Mouse (Mus musculus) right cerebral cortex, postnatal 14 days (tissue): ENCODE results near the gene Faf1.
"Not testable (repeated sequence)": the region's sequence is repeated elsewhere in the genome, so short reads cannot be mapped to it uniquely, and the experiment has no call there.

Experiments used
- DNase-seq: peaks from one replicate; pipeline ENCODE4 v3.0.0; 2022

Faf1 gene

DNA sequence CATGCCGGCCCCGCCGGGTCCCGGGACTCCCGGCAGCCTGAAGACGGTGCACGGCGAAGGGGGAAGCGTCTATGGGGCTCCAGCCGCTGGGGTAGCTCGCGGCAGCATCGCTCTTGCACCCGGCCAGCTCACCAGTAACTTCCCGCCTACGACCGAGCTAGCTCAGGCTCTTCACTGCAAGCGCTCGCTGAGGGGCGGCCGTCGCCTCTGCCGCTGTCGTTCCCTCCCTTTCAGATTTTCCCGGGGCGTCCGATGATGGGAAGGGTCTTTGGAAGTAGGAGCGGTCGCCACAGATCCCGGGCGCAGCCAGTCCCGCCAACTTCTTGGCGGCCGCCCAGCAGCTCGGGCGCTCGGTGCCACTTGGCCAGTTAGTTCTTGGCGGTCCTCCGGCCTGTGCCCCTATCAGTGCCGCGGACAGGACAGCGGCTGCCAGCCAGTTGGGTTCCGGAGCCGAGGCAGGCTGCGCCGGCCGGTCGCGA is 10.4 kb upstream of the Faf1 start:
- peak; percentile 30 for DNase-seq

DNA sequence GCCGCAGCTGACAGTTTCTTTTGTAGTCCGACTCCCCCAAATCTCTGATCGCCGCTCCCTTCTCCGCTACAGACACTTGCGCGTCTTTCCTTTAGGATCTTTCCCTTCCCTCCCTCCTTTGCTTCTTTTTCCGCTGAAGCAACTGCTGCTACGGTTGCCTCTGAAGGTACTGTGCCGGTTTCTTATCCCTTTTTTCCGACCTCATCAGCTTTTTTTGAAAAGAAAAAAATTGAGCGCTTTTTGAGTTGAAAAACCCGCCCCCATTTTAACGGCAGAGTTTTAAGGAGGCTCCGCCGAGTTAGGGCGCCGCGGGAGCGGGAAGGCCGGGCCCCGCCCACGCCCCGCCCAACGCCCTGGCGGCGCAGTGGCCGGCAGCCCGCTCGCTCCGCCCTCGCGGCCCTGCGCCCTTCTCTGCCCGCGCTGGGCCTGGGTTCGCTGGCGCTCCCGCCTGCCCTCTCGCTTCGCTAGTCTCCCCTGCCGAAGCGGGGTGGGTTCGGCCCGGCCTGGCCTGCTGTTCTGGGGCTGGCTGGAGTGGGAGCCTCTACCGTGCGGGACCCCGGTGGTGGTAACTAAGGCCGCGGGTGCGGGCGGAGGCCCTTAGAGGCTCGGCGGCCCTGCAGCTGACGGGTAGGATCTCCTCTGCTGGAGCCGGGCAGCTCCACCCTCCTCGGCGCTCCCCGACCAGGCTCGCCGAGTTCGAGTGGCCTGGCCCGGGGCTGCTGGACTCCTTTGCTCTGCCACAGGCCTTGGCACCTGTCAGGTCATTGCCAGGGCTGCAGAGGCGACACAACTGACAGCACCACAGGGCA is 9.7 kb upstream of the Faf1 start, which contains the start of gene Cdkn2c:
Gene Cdkn2c (minus strand): TSS at position 729 of the 809 bp plus-strand sequence.
- peak; percentile 66 for DNase-seq

DNA sequence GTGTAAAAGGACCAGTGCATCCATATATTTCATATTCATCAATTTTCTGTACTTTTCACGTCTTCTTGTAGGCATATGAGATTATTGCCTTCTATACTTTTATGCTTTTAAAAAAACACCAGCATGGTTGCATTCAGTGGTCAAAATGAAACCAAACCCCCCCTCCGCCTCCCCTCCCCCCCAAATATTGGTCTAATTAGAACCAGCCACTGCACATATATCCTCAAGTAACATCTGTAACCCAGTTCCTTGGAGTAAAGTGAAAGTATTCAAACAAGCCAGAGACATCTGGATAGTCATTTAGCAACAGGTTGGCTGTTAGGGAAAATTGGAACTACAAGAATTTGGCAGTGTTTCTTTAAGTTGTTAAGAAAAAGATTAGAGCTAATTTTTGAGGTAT is 8.9 kb upstream of the Faf1 start:
- no peak for DNase-seq

DNA sequence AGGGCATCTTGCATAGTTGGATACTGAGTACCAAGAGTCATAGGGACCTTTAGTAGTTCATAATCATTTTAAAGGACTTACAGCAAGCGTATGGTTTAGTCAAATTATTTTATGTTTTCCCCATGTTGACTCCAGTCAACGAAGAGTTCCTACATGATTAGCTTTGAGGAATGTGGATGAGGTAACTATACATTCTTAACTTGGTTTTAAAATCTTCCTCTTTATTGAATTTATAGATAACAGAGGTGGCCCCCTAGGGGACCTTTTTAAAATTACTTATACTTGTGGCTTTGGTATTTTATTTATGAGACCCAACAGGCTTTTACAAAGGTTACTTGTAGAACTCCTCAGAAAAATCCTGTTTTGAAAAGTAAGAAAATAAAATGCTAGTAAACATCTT is 6.2 kb upstream of the Faf1 start:
- no peak for DNase-seq

DNA sequence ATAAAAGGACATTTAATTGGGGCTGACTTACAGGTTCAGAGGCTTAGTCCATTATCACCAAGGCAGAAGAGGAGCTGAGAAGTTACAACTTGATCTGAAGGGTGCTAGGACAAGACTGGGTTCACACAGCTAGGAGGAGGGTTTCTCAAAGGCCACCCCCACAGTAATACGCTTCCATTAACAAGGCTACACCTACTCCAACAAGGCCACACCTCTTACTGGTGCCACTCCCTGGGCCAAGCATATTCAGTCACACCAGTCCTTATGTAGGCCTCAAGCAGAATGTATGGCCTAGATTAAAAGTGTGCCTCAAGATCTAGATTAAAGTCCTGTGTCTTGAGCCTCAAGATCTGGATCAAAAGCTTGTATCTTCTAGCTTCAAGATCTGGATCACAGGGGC is 4.4 kb upstream of the Faf1 start:
- DNase-seq, result no peak

DNA sequence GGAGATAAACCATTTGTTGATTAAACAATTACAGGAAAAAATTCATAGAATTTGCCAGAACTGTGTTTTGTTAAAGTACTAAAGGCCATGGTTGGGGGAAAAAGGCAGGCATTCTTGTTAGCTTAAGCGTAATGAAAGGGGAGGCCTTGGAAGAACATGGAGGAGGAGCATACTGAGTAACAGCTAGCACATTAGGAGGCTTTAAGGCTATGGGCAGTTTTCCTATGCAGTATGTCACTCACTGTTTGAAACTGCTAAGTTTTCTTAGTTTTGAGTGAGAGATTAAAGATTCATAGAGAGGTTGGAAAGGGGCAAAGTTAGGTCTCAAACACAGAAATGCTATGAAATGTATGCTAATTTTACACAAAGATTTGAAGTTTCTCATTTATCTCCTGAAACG is 2.3 kb upstream of the Faf1 start:
- DNase-seq, result no peak

DNA sequence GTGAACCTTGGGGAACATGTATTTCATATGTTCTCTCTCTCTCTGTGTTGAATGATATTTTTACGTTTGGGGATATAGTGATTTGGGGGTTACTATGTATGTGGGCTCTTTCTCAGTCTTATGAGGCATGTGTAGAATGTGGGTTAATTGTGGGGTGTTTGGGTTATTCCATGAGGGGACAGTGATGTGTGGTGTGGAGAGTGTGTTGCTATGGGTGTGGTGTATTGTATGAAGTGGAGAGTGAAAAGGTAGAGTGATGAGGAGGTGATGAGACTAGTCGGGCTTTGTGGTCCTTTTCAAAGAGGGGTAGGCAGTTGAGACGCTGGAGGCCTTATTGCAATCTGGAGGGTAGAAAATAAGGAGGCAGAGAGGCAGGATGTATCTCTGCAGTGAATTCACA is 833 bp downstream of the Faf1 start:
- no peak for DNase-seq

DNA sequence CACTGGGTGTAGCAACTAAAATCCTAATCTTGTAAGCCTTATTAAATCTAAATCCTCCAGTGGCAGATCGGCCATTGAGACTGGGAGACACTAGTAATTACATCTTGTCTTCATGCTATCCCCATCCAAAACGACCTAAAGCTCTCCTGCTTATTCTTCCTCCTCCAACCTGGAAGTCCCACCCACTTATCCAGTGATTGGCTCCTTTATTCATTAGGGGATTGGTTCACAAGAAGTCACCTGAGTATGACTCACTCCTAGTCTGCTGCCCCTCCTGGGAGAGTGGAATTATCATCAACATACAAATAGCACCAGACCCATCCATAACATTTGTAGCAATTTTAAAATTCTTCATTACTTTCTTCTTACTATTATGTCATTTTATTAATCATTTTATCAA is 7.2 kb downstream of the Faf1 start:
- DNase-seq, result no peak

DNA sequence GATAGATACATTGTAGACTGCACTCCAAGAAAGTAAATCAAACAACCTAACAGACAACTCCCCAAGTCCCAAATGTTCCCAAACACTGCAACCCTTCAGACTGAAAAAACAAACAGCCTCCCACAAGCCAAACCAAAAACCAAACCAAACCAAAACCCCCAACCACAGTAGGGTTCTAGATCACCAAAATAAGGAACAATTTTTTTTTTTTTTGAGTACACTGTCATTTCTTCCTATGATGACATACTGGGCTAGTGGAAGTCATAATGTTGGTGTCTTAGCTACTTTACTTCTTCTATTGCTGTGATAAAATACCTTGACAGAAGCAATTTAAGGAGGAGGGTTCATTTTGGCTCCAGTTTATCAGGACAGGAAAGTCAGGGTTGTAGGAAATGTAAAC is 16.3 kb downstream of the Faf1 start:
- no peak for DNase-seq

DNA sequence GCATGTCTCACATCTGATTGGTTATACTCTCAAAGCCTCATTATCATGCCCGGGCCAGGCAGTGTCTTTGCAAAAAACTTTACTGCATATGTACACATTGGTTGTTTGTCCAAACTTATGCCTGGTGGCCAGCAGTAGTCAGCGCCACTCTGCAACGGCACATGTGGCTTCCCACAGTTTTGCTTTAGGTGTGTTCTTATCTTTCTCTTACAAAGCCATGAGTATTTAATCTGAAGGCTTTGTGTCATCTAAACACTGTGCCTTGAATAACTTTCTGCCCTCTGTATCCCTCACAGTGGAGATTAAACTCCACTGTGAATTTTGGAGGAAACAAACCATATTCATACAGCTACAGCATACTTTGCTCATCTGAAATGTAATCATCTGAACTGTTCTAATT is 24.3 kb downstream of the Faf1 start:
- not testable (repeated sequence) for DNase-seq

DNA sequence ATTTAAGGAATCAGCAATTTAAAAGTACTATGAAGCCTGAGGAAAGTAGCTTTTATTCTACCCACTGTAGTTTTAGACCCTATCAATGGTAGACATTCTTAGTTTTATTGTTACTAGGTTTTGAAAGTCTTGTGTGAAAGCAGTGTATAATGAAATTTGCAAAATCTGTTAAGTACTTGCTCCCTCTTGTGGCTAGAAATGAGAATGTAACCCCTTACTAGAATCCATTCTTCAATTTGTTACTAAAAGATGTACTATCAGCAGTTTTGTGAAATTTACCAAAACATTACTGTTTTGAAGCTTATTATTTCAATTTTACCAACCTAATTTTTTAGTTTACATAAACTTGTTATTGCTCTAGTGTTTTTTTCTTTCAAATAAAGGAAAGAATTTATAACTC is 27.2 kb downstream of the Faf1 start:
- DNase-seq, result no peak

DNA sequence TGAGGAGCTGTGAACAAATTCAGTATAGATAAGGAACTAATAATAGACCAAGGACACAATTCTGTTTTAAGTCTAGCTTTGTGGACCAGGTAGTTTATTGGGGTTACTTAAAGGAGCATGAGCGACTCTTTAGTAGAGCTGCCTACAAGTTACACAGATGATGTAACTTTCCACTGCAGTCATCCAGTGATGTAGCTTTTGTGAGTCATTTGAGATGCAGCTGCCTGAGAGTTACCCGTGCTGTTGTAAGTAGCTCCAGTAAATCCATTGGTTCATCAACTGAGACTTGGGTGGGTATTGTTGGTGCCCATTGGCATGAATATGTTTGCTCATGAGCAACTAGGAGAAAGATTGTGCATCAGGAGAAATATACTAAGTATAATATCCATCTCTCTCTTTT is 29.0 kb downstream of the Faf1 start:
- DNase-seq, result no peak

DNA sequence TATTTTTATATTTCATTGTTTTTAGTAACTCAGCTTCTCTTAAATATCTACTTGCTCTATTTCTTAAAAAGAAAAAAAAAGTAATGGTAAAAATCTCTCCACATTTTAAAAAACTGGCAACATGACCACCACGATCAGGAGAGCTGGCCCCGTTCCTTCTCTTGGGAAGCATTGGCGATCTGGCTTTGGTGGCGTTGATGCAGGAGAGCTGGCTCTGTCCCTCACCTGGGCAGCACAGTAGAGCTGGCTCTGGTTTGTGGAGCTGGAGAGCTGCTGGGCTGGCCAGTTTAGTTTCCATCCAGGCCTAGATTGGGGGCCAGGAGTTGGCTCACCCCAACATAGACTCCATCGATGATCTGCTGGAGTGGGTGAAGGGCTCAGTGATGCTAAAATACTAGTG is 42.9 kb downstream of the Faf1 start:
- DNase-seq, result no peak

DNA sequence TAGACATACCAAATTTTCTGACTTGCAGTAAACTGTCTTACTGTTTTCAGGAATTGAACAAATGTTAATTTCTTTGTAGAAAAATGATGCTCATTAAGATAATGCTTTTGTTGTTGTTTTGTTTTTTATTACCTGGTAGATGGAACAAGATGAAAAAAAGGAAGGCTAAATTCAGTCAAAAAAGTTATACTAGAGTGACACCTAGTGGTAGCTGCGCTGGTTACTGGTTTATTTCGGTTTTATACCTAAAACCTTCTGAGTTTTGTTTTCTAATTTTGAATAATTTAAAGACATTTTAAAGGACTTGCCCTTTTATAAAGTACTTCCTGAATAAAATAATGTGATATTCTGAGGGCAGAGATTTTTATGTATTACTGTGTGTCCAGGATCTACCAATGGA is 52.9 kb downstream of the Faf1 start:
- peak; percentile 13 for DNase-seq

DNA sequence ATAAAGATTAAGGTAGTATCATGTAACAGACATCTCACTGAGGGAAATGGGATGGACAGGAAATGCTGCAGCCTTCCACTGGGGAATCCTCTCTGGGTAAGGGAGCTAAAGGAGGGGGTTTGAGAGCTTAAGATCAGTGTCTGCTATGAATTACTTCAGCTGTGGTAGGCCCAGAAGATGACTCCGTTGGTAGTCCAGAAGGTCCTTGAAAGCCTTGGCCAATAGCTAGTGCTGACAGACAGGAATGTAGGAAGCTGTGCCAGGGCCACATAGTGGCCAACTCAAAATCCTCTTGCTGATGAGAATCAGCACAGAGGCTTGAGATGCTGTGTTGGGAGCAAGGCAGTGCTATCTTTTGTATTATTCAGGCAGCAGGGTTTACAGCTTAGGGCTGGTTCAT is 59.4 kb downstream of the Faf1 start:
- no peak for DNase-seq

DNA sequence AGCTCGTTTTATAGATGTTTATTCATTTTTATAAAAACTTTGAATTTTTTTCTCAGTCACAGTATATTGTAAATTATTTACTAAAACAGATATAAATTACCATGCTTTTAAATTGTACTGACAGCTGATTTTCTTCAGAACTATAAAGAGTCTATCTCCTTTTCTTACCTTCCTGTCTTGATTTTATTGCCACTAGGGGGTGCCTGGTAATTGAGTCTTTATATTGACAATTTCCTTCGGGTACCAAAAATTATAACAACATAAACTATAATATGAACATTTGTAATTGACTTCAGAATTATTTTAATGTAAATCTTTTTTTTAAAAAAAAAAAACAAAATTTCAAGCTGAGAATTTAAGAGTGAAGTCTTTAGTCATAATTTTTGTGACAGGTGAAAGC is 67.6 kb downstream of the Faf1 start:
- no peak for DNase-seq

DNA sequence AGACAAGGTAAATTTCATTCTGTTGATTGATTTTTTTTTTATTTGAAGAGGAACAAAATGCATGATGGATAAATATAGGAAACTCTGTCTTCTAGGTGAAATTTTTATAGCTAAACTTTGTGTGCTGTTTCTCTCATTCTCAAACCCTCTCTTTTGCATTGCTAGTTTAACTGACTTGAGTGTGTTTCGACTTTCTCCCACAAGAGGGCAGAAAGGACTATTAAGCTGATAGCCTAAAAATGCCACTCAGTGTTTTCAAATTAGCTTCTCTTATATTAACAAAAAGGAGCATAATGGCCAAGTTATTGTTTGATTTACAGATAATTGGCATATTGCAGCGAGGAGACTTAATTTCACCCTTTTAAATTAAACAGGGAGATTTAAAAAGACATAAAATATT is 82.6 kb downstream of the Faf1 start:
- peak; percentile 40 for DNase-seq

DNA sequence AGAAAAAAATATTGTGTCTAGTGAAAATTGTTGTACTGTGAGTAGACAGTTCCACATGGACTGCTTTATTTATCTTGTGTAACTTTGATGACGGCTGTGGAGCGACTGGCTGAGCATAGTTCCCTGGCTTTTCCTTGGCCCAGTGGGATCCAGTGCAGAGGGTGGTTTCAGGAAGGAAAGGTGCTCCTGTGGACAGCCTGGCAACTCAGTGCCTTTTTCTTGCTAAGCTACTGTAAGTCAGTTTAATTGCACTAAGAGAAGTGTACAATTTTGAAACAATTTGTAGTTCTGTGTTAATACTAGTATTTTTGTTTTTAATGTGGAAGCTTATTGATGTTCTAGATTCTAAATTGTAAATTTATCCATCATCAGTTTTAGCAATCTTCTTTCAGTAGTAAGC is 83.5 kb downstream of the Faf1 start:
- no peak for DNase-seq

DNA sequence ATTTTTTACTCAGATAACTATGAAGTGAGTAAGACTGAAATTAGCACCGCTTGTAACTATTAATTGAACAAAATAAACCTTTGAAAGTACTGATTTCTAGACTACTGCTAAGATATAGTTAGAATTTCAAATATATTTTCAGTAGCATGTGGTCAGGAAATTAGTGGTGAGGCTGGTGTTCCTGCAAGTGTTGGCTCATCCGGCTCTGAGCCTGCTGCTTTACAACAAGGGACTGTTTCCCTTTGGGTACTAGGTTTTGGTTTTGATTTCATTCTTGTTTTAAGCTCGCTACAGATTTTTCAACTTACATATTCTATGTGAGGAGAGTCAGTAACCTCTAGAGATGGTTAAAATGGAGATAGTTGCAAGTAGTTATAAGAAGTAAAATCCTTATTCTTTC is 84.1 kb downstream of the Faf1 start:
- no peak for DNase-seq

DNA sequence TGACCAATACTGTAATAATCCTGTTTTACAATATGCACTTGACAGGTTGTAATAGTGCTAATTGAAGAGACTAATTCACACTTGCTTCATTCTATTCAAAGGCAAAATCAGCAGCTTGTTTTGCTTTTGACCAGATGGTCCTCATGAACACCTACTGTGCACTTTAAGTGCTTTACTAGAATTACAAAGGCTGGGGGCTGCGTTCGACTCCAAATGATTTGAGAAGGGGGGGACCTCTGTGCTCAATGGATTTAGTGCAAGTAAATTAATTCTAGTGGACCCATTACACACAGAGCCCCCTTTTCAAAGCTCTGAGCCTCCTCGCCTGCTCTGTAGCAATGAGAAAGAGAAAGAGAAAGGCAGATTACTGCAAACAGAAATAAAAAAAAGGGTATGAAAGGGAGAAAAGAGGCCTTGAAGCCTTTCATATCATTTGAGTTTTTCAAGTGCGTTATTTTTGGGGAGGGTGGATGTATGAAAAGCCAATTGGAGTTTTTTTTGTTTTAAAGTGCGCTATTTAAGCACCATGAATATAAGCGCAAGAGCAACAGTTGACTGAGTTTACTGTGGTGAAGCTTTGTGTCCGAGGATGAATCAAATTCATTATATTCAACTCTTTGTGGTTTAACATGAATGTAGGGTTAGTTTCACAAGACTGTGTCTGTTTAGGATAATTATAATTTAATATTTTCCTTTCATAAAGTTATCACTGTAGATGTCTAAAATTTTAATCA is 86.5 kb downstream of the Faf1 start:
- DNase-seq, result no peak

DNA sequence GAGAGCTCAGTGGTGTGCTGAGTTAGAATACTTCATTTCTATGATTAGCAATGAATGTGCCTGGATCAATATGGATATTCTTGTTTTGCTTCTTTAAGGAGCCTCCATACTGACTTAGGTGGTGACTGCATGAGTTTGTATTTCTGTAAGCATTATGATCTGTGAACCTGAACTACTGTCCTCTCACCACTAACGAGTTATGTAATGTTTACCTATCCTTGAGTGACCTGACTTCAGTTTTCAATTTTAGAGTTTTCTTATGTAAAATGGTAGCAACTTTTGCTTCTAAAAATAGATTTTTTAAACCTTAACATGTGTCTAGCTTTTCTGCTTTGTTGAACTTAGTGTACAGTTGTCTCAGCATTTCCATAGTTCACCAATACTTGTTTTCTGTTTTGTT is 92.7 kb downstream of the Faf1 start:
- DNase-seq, result no peak

DNA sequence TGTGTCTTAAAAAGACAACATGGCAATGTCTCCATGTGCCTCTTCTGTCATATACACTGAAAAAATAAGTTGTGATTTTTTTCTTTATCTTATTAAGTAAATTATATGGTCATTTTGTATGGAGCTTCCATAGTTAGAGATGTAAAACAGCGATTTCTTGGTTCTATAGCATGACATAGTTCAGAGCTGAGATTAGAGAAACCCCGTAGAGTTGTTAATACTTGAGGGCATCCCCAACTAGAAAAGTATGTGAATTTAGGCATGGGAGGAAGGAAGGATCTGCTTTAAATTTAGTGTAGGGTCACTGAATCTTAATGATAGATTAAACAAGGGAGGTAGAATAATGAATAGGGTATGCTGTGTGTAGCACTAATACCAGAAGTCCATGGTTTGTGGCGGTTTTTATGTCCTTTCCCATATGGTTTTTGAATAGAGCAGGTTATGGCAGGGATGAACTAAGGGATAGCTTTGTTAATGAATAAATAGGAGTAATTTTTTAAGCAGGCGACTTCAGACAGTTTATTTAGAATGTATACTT is 106.3 kb downstream of the Faf1 start:
- DNase-seq, result no peak

DNA sequence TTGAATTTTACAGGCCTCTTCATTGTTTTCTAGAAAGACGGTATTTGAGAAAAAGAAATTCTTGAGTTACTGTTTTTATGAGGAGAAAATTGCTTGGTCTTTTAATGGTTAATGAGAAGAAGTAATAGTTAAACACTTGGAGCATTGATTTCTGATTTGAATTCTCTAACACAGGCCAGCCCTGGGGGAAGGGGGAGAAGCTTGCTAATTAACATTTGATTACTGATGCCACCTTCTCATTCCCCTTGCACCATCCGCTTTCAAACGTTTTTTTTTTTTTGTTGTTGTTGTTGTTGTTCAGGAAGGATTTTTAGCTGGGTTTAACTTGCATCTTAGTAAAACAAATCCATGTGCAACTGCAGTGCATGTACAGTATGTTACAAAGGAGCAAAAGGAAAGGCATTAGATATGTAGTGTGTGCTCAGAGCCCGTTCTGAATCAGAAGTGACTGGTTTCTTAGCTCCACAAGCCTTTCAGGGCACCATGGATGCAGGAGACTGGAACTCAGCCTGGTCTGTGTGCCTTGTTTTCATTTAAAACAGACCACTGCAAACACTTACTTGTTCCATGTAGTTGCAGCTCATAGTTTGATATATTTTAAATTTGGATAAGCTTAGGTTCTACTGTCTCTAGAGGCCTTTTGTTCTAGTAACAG is 113.1 kb downstream of the Faf1 start:
- DNase-seq, result no peak

DNA sequence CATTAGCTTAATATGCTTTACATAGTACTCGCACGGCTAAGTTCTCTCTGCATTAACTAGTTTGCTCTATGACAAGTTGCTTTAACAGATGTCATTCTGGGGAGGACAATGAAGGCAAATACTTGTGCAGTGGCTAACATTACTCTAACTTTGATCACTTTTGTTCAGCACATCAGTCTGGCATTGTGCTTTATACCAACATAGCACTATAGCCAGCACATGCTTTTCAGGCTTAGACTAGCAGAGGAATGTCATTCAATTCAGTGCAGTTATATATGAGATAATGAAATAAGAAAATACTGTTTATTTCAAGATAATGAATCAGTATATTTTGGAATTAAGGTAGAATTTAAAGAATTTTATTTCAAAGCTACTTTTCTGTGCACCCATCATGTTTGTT is 115.9 kb downstream of the Faf1 start:
- no peak for DNase-seq
